Mouse (Mus musculus): Measurements from ENCODE around the gene Dst.

GRCm38 (mm10) chr1:34005726-34006638 is 98.0 kb downstream of the Dst start:
- TF ChIP-seq POLR2A (IDR thresholded peaks at IDR 0.05; ENCODE audit: borderline replicate concordance, control insufficient read depth, low read depth, low read length) (no peak), CTCF (IDR thresholded peaks at IDR 0.05; ENCODE audit: control insufficient read depth, insufficient read depth, low read length) (no peak)
